20 mouse cellular contexts compared by ENCODE assay signal in genomic region chrX:141292702-141293462, GRCm38 (mm10).
A peak's percentile ranks its signal among the peaks of the same experiment; 100 is the strongest.
DNase-seq lines count a peak whose midpoint lies in the region; ATAC-seq and TF ChIP-seq lines count a peak whose summit lies in the region.
"Had no signal": no experiment of that assay in that cellular context is flagged by ENCODE, and none has a peak within 500 bp of the region (broad histone marks: within the 10 kb centered on the region; RNA-seq: fewer than 3 reads in every experiment).

No protein-coding gene starts in this region.

- H3K27me3 ChIP-seq in C2C12 (ENCODE audit: control insufficient read depth, insufficient read depth, insufficient read length) = no peaks in the 10 kb centered on the region
- H3K27me3 ChIP-seq: embryonic facial prominence, embryonic 15.5 days had no signal

- no peak overlapping the region for H3ac ChIP-seq in C2C12 (ENCODE audit: control insufficient read depth, insufficient read length, low read depth)

- H3K79me3 ChIP-seq in C2C12 (ENCODE audit: low read depth) = no peaks in the 10 kb centered on the region

- no peak for TF ChIP-seq CTCF in C2C12 (IDR thresholded peaks at IDR 0.05; ENCODE audit: control insufficient read depth, insufficient read depth, insufficient read length)
- no peak for TF ChIP-seq CTCF in gastrocnemius, adult 2 months (IDR thresholded peaks at IDR 0.05)

- peak; percentile 2 for DNase-seq in lung, postnatal 10 days
- no peak for DNase-seq in lung, postnatal 4 days
- peak; percentile 8 for DNase-seq in adipocyte (ENCODE audit: low spot score)
- no peak for DNase-seq in gastrocnemius, adult 2 months
- DNase-seq in layer of hippocampus, postnatal 36 days = no peak
- no peak for DNase-seq in right cerebral cortex, postnatal 36 days (ENCODE audit: low spot score in 2 of 2)
- DNase-seq: adrenal gland, postnatal 10 days; cerebellum, adult 11 months; cerebellum, postnatal 10 days; heart, postnatal 36 days; kidney, adult 11 months; liver, postnatal 0 days; lung, postnatal 14 days; thymus, postnatal 36 days had no signal

- H3K36me3 ChIP-seq in C2C12 (ENCODE audit: control insufficient read depth, insufficient read depth) = no peaks in the 10 kb centered on the region
- H3K36me3 ChIP-seq: embryonic facial prominence, embryonic 15.5 days; limb, embryonic 10.5 days had no signal

- peak; percentile 63 for ATAC-seq in megakaryocyte, adult 5-6 weeks (ENCODE audit: poor library complexity, severe bottlenecking)
- ATAC-seq: hindbrain, embryonic 16.5 days; liver, postnatal 0 days; midbrain, embryonic 16.5 days had no signal

- H3K4me3 ChIP-seq in C2C12 (ENCODE audit: insufficient read depth, poor library complexity, severe bottlenecking) = no peak overlapping the region
- H3K4me3 ChIP-seq in gastrocnemius, adult 2 months = no peak overlapping the region
- H3K4me3 ChIP-seq: embryonic facial prominence, embryonic 15.5 days; limb, embryonic 10.5 days had no signal

- H3K79me2 ChIP-seq in C2C12 (ENCODE audit: control insufficient read depth, insufficient read depth) = no peaks in the 10 kb centered on the region

- no peak overlapping the region for H3K27ac ChIP-seq in gastrocnemius, adult 2 months
- H3K27ac ChIP-seq: embryonic facial prominence, embryonic 15.5 days; limb, embryonic 10.5 days had no signal

- intact Hi-C loops in gastrocnemius, adult 2 months (cut with DNase I) = no loop called here

TF ChIP-seq in C2C12, 6 proteins besides CTCF, POLR2A, EP300 and RAD21:
- TF ChIP-seq FOSL1 (IDR thresholded peaks at IDR 0.05; ENCODE audit: insufficient read depth, low read length, poor library complexity, severe bottlenecking) = no peak
- no peak for TF ChIP-seq MAX (IDR thresholded peaks at IDR 0.05)
- TF ChIP-seq MYOD1 (IDR thresholded peaks at IDR 0.05; ENCODE audit: control insufficient read depth, insufficient read length, low read depth) = peak; percentile 48
- TF ChIP-seq USF1 (IDR thresholded peaks at IDR 0.05; ENCODE audit: low read depth) = peak; percentile 92
- peak; percentile 52 for TF ChIP-seq CEBPB (IDR thresholded peaks at IDR 0.05; ENCODE audit: low read depth)
- no peak for TF ChIP-seq MYOG (IDR thresholded peaks at IDR 0.05; ENCODE audit: control insufficient read depth, extremely low read depth, insufficient read length)
TF ChIP-seq in C2C12: peak in this region for 3.

Comparison
In these comparisons a context has a peak if more than half of its experiments do, and no peak if none do; other contexts are left out.
1. DNase-seq: peak in lung, postnatal 10 days (single experiment) and adipocyte (single experiment); none in lung, postnatal 4 days (0 of 2), gastrocnemius, adult 2 months (single experiment), layer of hippocampus, postnatal 36 days (0 of 2) and right cerebral cortex, postnatal 36 days (0 of 2).